Mouse (Mus musculus): ENCODE measurements around the gene Npas3.

The Npas3 gene

GRCm38 (mm10) chr12:53566712-53567387 is 318.4 kb downstream of the Npas3 start:
- in situ Hi-C loops (cut with MboI, MseI), result no loop called here

DNA sequence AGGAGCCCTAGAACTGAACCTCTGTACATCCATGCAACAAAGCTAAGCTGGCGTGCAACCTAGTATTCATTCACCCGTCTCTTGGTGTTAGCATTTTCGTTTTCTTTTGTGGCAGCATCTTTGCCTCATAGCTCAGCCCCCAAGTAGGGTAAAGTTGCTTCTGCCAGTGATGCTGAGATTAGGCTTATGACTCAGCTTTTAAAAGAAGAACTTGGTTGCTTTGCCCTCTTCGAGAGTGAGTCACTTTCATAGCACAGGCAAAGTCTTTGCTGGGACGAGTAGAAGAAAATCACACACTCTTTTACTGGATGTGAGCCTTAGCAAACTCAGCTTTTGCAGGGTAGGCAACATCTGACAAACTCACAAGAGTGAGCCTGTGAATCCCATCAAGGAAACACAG is 332.7 kb downstream of the Npas3 start:
- in situ Hi-C loops (cut with MboI, MseI), result no loop called here

GRCm38 (mm10) chr12:53587249-53587648 is 338.8 kb downstream of the Npas3 start:
- in situ Hi-C loops (cut with MboI, MseI), result no loop called here

DNA sequence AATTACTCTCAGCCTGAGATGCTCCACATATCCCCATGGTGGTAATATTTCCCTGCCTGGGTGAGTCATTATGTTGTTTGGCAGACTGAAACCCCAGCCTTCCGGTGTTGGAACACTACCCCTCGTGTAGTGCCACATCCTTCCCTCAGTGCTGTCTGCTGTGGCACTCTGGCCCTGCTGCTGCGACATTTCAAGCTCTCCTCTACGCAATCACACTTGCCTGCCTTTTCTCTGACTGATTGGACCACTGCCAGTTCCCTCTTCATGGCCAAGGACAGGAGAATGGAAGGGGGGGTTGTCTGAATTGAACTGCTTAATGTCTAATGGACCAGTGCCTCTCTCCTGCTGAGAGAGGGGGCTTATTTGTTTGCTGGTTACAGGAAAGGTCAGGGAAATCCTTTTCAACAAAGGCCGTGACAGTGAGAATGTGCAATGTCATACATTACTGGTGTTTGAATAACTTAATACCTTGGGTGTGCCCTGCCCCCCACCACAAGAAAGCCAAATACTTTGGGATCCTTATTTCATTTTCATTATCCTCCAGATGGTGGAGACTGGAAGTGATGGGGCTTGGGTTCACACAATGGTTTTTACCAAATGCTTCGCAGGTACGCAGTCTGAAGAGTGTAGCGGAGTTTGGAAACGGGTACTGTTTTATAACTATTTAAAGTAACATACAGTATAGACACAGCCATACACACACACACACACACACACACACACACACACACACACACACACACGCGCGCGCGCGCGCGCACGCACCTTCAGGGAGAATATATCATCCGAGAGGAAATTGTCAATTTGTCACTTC is 339.4 kb downstream of the Npas3 start:
- in situ Hi-C loops (cut with MboI, MseI), result no loop called here

DNA sequence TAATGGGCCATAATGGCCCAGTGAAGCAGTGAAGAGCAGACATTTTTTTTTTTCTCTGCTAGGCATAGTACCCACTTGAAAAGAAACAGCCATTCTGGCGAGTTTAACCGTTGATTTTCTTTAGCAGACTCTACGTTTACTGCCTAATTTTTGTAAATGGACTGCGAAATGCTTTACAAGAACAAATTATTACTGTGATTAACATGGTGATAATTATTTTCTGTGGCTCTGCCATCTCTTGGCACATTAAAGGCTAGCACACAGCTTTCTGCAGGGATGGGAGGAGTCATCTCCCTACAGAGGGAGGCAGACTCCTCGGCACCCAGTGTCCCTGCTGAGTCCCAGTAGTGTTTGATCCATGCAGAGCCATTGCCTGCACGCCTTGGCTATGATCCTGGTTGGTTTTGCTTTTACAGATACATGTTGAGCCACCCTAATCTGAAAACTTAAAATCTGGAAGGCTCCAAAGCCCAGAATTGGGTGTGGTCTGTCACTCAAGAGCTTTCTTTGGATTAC is 341.0 kb downstream of the Npas3 start:
- in situ Hi-C loops (cut with MboI, MseI), result no loop called here

- in situ Hi-C loops (cut with MboI, MseI), result no loop called here
Measured at GRCm38 (mm10) chr12:53605661-53606060, 357.2 kb downstream of the Npas3 start.

DNA sequence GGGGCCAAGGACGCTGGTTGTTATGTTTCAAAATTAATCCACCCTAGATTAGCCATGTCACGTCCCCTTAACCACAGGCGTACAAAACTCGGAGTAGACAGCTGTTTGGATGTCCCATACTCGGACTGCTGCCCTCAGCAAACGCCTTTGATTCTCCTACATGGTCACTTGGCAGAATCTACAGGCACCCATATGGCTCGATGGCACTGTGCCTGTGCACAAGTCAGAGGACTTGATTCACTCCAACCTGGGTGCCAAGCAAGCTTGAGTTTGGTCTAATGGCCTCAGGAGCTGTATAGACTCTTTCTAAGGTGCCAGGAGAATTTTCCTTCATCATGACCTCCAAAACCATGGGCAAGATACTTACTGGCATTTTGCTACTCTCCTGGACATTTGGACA is 363.6 kb downstream of the Npas3 start:
- in situ Hi-C loops (cut with MboI, MseI), result no loop called here

DNA sequence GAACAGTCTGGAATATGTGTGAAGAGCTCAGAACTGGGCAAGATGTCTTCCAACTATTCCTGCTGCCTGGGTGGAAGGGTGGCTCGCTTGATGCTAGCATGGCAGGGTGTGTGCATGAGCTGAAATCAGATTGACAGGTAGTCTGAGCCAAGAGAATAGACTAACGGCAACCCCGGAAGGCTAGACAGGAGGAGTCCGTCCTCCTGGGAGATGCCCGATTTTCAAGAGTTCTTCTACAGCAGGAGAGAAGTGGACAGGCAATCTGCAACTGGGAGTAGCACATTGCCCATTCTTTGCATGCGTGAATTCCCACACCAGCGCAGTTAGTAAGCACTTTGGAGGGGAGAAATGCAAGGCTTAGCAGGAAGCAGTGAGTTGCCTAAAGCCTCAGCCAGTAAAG is 372.8 kb downstream of the Npas3 start:
- in situ Hi-C loops (cut with MboI, MseI), result no loop called here

- in situ Hi-C loops (cut with MboI, MseI), result no loop called here
Measured at GRCm38 (mm10) chr12:53623793-53624192, 375.3 kb downstream of the Npas3 start.

DNA sequence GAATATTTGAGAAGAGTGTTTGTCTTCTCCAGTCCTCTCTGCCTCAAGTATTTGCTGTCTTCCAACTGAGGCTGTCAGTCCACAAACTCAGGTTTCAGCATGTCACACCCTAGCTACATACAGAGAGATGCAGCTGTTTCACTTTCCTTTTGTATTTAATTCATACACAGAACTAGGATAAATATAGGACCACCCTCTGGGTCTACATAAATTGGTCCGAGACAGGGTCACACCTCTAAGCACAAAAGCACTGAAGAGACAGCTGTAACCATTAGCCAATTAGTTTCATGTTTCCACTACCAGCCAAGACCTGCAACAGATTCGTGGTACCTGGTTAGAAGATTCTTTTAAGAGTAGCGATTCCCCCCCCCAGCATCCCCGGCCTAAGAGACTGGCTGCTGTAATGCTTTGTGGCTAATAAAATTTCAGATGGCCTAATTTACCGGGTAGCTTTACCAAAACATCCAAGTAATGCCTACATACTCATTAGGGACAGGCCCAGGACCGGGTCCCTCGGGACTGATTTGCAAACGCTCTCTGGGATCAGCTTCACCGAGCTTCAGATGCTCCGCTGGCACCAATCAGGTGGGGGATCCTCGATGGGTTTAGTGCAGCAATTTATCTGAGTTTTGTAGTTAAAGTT is 376.0 kb downstream of the Npas3 start:
- in situ Hi-C loops (cut with MboI, MseI), result no loop called here

GRCm38 (mm10) chr12:53629483-53630120 is 381.1 kb downstream of the Npas3 start:
- in situ Hi-C loops (cut with MboI, MseI), result no loop called here

GRCm38 (mm10) chr12:53630607-53631006 is 382.1 kb downstream of the Npas3 start:
- in situ Hi-C loops (cut with MboI, MseI), result no loop called here

- in situ Hi-C loops (cut with MboI, MseI), result no loop called here
Measured at GRCm38 (mm10) chr12:53631315-53632106, 383.0 kb downstream of the Npas3 start.

DNA sequence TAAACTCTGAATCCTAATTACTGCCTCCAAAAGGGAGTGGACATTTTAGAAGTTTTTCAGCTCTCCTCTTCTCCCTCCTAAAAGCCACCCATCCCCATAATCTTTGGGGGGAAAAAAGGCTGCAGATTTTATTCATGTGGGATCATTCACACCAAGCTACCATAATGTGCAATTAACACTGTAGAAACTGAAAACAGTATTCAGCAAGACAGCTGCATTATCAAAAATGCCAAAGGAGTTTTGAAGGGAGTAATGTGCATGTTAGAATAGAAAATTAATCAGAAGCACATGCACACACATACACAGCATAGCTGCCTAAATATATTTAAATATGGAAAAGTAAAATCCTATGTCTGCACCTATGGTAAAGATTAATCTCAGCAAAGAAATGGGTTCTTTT is 390.1 kb downstream of the Npas3 start:
- in situ Hi-C loops (cut with MboI, MseI), result no loop called here

GRCm38 (mm10) chr12:53647282-53647681 is 398.8 kb downstream of the Npas3 start:
- in situ Hi-C loops (cut with MboI, MseI), result no loop called here

DNA sequence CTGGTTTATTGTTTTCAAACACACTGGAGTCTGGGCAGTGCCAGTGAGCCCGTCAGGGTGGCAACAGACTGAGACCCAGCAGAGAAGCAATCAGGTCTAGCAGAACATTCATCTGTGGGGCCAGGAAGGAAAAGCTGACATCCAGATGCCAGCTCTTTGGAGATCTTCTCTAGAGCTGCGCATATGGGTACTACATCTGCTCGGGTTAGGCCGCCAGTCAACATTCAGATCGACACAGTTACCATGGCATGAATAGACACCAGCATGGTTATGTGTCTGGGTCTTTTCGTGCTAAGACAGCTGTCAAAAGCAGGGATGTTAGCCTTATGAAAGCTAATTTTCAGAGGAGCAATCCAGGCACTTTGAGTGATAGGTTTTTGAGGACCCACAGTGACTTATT is 407.8 kb downstream of the Npas3 start:
- in situ Hi-C loops (cut with MboI, MseI), result loop anchor here in 1 of 2 experiments (10.0 kb wide), 1 partner anchor 732 kb away; no protein-coding TSS in a partner anchor

- in situ Hi-C loops (cut with MboI, MseI), result no loop called here
Measured at GRCm38 (mm10) chr12:53664084-53664483, 415.6 kb downstream of the Npas3 start.

GRCm38 (mm10) chr12:53671846-53672245 is 423.4 kb downstream of the Npas3 start:
- in situ Hi-C loops (cut with MboI, MseI), result no loop called here

DNA sequence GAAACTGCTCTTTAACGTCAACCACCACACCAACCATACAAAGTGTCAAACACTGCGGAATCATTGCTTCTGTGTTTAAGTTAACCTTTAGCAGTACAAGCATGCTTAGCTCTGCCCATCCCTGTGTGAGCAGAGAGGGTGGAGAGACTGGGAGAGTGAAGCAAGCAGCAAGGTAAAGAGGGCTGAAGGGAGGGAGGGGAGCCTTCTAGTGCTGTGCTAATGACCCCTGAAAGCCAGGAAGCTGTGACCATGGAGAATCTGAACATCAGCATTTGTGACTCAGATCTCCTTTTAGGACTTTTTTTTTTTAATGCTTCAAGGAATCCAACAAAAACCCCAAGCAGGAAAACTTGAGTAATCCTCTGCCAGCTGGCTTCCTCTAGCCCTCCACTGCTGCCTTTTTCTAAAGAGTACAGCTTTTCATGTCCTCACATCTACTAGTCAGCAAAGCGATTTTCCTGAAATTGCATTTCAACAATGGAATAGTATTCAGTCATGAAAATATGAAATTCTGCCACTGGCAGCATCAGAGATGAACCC is 428.7 kb downstream of the Npas3 start:
- in situ Hi-C loops (cut with MboI, MseI), result no loop called here

DNA sequence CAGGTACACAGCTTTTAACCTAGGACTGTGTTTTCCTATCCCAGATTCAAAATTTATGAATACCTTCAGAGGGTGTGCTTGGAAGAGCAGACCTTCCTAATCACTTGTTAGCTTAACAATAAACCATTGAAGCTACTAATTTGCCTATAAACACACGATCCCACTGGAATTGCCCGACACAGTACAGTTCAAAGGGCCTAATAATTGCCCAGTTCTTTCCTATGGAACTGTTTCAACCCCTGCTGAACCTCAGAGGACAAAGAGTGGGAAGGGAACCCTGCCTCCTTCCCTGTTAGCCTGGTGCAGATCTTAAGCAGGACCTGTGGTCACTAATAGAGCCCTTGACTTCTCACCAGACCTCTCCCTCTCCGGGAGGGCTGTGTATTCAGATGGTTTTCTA is 429.7 kb downstream of the Npas3 start:
- in situ Hi-C loops (cut with MboI, MseI), result no loop called here

- in situ Hi-C loops (cut with MboI, MseI), result no loop called here
Measured at GRCm38 (mm10) chr12:53679161-53679560, 430.7 kb downstream of the Npas3 start.

All from T-helper 17 cell (primary cell).